Mouse (Mus musculus): Measurements from ENCODE around the gene Lrrc1.

The Lrrc1 gene

DNA sequence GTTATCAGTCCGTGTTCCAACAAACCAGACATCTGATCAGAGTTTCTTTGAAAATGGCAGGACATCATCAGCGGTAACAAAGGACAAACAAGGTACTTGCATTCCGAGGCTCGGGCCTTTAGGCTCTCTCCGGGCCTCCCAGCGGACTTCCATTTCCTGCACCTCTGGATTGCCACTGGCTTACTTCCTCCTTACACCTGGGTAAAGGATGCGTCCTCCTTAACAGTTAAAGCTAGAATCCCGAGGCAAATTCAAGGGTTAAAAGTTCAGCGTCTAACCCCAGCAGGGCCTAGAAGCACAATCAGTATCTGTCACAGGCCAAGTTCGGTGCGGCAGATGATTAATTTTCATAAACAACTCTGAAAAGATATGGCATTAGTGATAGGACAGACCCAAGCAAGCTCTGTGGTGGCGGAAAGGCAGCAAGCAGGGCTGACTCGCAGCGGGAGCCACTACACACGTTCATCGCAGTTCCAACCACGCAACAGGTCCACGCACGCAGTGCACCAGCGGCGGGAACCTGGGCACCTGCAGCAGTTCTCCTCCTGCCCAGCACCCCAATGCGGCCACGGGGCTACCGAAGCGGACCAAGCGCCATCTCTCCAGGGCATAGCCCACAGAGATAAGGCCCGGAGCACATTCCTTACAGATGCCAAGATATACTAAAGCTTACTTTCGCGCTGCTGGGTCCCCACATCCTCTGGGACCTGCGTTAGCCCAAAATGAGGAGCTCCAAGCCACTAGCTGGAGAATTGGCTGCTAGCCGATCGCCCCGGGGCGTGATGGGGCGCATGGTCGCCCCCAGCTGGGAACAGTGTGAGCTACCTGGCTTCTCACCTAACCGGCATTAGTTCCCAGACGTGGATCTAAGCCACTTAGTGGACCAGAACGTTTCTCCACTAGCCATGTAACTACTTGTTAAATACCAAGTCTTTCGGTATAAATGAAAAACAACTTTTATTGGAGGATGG lies 1.0 kb downstream of the Lrrc1 start:
- peak; percentile 78 for DNase-seq

DNA sequence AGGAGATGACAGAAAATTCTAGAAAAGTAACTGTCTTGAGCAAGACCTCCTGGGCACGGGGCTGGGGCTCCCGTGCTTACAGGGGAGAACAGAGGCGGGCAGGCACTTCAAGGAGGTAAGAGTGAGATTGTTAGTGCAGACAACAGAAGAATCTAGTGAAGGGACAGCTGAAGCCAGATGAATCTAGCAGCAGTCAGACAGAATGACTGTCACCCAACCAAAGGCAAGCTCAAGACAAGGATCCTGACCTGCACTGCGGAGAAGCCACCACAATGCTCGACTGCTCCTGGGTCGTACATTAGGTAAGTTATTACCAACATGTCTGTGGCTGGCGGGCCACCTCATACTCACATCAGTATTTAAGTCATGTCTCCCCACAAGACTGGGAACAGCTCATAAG lies 3.1 kb downstream of the Lrrc1 start:
- DNase-seq = no peak

DNA sequence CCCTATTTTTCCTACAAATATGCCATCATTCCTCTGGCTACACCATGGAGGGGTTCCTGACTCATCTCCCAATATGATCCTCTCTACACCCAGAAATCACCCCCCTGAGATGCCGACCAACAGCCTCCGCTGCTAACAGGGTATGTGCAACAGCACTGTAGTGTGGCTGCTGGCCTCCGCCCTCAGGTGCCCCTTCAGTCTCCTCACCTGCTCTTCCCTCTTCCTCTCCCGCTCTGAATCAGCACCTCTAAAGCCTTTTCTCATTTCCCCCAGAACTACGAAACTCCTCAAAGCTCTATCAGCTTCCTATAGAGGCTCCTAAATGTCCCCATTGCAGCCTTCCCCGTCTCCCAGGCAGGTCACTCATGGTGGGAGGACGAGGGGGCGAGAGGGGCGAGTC lies 5.4 kb downstream of the Lrrc1 start:
- DNase-seq = no peak

DNA sequence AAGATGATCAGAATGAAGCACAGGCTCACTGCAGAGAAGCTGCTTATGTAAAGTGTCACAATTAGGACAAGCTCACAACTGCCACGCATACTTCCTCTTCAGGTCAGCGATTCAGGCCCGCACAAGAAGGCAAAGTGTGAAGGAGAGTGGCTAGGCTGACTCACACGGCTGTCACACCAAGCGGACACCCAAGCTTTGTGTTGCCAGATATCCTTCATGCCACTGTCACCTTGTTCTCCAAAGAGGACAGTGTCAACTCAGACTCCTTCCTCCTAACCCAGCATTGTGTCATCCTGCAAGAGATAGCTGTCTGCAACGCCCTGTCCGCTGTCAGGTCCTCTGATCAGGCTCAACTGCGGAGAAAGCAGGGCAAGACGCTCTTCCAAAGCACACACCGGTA lies 7.3 kb downstream of the Lrrc1 start:
- DNase-seq = no peak

DNA sequence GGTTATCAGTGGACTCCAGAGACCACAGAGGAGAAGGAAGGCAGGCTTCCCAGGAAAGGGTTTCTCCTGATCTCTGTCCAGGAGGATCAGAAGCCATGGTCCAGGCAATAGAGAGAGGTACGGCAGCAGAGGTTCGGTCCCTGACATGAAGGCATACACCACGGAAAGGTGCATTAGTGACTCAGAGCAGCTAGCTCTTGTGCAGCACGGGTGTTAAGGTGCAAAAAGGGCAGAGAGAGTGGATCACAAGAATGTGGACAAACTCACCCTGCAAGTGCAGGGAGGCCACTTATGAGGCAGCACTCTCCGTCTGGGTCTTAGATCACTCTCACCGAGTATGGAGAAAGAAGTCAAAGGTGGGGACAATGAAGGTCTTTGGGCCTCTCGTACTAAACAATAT lies 7.8 kb downstream of the Lrrc1 start:
- DNase-seq = no peak

DNA sequence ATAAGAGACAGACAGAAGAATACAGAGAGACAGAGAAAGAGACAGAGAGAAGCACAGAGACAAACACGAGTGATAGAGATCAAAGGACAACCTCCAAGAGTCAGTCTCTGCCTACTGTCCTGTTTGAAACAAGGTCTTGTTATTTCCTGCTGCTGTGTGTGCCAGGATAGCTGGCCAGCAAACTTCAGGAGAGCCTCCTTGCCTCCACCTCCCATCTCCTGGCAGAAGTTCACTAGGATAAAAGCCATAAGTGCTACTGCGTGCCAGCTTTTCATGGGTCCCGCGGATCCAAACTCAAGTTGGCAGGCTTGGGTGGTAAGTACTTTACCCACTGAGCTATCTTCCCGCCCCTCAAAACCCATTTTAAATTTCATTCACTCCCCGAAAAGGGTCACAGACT lies 8.4 kb downstream of the Lrrc1 start:
- no peak for DNase-seq

DNA sequence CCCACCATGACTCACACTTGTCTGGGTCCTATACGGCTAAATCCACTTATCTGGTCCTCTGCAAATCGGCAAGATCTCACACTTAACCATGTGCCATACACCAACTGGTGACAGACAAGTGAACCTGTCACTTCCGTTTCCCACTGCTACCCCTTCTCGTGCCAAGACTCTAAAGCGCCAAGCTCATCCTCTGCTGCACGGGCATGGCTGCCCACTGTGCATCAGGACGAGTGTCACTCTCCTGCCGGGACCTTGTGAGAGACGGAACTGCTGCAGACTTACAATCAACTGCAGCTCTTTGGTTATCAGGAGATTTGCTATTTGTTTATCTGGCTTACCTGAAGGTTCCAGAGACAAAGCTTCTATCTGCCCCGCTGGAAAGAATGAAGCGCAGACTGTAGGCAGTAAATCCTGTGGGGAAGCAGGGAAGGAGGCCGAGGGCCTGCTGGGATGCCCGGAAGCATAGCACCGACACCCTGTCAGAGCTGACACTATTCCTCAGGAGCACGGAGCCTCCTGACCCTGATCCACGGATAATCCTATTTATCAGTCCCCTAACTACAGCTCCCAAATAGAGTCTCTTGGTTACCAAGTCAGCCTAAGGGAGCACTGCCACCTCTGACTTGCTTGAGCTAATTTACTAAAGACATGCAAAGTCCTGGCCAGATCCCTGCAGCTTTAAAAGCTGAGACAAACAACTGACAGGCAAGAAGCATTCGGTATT lies 9.5 kb downstream of the Lrrc1 start:
- DNase-seq = no peak

DNA sequence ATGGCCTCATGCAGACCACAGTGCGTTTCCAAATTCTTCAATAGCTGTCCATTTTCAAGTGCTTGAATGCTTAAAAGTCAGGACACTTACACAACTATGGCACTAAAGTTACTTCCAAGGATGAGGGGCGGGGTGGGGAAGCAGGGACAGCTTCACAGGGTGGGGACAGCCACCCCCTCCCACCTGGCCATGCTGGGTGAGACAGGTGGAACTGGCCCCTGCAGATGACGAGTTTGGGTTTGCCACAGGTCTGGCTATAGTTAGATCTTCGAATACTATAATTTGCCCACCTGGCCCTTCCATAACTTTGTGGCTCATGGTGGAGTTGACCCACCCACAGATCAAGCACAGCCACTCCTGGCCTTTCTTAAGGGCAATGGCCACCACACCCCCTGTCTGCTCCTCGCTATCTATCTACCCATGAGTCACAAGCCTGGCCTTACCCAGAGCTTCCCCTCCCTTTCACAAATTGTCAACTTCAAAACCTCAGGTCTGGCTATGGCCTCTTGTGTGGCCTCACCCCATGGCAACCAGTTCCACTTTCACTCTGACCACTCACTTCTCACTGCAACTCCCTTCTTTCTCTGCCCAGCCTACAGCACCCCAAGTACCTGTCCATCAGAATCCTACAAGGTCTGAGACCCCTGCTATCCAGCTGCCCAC lies 16.2 kb downstream of the Lrrc1 start:
- DNase-seq = no peak

DNA sequence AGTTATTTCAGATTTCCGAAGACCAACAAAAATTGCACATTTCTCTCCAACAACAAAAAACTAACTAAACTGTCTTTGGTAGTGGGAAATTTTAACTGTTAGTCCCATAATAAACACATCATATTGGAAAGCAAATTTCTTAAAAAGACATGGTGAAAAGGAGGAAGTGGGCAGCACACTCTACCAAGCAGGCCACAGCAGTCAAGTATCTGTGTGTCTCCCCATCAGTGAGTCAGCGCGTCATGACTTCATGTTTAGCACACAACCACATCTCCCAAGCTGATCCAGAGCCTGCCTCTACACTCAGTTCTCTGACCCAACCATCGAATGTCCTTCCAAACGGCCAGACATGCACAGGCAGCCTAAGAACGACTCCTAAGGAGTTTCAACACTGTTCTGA lies 17.5 kb downstream of the Lrrc1 start:
- DNase-seq = no peak

DNA sequence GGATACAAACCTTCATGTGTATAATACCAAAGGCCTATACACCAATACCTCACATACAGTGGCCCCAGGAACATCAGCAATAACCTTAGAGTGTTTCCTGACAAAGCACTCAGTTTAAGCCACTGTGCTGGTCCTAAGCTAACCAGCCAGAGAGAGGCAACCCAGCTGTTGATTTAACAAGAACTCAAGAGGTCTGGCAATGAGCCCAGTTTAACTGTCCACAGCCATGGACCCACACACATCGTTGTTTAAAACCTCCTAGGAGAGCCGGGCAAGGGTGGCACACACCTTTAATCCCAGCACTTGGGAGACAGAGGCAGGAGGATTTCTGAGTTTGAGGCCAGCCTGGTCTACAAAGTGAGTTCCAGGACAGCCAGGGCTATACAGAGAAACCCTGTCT lies 18.0 kb downstream of the Lrrc1 start:
- no peak for DNase-seq

DNA sequence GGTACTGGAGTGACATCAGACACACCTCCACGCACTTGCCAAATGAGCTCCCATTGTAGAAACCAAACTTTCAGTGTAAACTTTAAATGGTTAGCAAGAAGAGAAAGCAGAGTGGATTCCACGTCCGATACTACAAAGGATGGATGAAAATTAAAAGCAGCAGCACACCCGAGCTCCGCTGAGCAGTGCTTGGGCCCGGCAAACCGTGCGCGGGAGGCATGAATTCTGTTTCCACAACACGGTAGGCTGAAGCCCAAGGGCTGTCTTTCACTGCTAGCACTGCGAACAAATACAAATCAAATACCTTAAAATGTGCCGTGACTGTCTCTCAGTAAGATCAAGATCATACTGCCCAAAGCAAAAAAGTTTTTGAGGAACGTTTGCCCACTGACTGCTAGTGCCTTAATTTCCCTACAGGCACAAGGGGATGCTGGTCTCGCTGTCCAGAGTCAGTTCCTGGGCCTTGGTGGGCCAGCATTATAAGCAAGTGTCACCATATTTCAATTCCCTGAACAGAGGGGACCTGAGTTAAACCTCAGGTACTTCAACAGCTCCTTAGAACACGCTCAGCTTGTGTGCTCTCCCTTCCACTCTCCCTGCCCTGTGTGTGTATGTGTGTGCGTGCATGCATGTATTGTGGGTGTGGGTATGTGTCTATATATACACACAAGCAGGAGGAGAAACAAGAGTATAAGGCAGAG lies 18.9 kb downstream of the Lrrc1 start:
- DNase-seq = no peak

DNA sequence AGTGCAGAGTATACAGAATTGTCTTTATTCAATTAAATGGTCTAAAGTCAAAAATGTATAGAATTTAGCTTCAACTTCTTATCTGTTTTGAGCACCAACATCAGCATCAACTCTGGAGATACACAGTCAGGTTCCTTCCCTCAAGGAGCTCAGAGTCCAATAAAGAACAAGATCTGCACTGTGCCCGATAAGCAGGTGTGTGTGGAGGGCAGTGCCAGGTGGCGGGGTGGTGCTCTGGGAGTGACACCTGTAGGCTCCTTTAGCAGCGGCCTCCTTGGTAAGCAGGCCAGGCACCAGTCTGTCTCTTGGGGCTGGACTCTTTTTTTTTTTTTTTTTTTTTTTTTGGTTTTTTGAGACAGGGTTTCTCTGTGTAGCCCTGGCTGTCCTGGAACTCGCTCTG lies 20.9 kb downstream of the Lrrc1 start:
- DNase-seq = no peak

DNA sequence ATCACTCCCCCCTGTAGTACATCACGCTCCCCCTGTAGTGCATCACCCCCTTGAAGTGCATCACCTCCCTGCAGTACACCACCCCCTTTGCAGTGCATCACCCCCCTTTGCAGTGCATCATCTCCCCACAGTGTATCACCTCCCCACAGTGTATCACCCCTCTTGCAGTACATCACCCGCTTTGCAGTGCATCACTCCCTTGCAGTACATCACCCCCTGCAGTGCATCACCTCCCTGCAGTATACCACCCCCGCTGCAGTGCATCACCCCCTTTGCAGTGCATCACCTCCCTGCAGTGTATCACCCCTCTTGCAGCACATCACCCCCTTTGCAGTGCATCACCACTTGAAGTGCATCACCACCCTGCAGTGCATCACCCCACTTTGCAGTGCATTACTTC lies 22.2 kb downstream of the Lrrc1 start:
- no peak for DNase-seq

DNA sequence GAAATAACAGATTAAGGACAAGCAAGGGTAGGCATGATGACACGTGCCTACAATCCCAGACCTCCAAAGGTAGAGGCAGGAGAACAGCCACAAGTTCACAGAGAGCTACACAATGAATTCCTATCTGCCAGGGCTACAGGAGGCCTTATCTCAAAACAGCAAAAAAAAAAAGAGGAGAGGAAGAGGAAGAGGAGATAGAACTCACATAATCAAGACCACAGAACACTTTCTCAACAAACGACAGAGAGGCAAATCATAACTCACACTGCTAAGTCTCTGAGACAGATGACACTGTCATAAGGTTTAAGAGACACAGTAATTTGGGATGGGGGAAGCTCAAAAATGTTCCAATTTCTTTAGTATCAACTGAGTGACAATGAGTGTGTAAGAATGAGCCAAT lies 25.5 kb downstream of the Lrrc1 start:
- no peak for DNase-seq

DNA sequence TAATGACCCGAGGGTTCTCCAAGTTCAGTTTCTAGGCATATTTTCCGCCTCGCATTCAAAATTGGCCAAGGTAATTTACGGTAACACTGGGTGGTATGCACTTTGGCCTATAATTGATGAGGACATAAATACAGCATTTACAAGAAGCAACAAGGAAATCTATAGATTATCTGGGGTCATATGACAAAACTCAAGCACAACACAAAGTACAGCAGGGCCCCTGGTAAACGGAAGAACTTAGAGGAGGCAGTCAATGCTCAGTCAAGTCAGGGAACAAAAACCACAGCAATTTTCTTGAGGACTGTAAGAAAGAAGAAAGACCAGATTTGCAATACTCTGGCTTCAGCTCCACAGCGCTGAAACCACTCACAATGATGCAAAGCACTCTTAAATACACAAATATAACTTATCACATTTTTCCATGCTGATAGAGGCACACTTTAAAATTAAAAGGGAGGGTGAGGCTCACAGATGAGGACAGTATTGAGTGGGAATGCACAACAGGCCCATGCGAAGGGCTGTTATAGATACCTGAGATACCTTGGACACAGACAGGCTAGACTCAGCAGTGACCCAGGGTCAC lies 27.8 kb downstream of the Lrrc1 start:
- no peak for DNase-seq

DNA sequence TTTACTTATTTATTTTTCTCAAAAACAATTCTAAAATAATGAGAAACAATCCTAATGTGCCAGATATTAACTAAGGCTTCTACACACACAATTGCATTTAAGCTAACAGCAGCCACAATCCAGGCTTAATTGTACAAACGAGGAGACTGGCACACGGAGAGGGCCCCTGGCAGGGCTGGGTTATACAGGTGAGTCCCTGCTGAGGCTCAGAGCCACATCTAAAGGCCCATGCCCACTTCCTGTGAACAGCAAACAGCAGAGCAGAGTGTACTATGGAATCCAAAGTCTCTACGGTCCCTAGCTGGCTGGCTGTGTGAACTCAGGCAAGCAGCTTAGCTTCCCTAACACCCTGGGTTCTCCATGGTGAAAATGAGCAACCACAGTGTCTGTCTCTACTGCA lies 30.8 kb downstream of the Lrrc1 start:
- DNase-seq = peak; percentile 72

DNA sequence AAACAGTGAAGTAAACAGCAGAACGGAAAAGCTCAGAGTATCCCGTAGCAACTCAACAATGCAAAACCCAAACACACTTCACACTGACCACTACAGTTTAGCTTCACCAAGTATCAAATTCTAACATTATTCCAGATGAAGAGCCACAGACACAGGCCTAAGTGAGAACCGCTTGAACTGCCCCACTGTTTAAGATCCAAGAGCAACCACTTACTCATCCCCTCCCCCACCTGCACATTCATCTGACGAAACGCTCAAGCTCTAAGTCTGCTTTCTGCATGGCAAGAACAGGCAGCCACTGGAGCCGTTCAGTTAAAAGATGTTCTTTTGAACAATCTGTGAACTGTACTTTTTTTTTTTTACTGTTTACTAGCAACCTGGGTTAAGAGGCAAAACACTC lies 32.5 kb downstream of the Lrrc1 start:
- peak; percentile 36 for DNase-seq

DNA sequence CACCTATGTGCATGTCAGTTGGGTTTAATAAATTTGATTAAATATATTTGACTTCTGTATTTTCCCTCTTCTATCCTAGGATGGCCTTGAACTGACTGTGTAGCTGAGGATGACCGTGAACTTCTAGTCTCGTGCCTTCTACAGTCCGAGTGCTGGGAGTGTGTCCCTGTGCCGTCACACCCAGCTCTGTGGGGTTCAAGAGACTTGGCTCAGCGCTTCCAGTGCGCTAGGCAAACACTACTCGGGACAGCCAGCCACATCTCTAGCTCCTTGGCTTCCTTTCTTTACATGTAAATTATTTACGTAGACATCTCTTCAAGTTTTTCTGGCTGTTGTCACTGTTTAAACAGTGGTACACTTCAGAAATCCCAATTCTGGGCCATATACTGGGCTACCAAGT lies 34.1 kb downstream of the Lrrc1 start:
- DNase-seq = no peak

DNA sequence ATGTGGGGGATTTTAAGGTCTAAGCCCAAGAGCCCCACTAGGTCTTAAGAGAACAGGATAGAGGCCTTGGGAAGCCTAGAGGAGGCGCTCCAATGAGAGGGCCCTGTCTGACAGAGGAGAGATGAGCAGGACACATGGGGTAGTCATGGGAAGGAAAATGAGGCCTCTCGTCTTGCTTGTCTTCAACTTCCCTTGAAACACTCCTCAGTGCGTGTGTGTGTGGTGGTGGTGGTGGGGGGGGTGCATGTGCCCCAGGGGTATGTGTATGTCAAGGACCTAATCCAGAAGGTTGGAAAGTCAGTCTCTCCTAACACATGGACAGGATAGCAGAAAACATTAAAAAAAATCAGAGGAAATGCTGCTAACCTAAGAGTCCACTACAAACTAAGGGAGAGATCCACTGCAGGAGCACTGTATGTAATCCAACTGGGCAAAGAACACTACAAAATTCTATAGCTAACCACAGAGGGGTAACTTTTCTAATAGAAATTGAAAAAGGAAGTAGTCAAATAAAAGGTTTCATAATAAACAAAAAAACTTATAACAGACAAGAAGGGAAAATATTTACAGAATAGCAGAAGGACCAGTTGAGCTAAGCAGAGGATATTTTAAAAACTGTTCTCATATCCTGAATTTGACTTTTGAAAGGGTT lies 36.8 kb downstream of the Lrrc1 start:
- no peak for DNase-seq

DNA sequence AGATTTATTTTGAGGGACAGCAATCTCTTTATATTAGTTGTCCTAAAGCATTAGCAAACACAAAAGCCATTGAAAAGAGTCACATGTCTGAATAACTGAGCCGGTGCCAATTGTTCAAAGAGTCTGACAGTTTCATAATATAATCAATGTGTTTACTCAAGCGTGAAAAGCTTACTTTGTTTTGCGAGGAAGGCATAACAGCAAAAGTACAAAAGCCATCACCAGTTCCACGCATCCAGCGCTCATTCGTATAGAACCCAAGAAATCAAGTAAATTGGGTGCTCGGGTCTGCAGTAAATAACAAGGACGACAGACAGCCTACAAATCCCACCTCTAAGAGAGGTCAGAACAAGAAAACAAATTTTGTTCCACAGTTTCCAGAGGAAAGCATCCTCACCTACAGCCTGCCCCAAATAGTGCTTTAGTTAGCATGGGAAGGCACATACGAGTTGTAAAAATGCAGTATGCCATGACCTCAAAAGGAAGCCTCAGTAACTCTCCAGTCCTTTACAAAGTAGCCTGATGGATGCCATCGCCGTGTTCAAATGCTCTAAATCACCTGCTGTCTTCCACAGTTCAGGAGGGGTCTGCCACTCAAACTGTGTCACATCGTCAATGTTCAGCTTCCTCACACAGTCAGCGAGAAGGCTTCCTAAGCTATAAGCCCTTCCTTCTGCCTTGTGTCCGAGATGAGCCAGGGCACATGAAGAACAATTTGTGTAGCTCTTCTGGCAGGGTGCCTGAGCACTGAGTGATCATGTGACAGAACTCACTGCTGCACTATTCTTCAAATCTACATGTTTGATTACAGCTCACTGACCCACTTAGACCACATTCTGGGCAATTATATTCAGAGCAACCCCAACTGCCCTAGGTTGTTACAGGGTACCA lies 41.9 kb downstream of the Lrrc1 start:
- no peak for DNase-seq

DNA sequence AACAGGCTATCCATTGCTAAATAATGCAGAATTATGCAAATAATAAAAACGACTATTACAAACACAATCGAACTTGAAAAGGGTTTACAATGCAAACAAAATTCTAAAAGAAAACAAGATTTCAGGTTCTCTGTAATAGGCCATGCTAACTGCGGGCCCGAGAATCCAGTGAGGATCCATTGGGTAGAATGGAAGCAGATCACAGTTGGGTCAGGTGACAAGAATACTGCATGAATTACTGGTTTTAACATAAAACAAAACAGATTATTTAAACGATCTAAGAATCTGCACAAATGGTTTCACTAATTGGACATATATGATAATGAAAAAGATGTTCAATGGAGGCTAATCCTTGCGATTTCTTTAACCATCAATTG lies 42.5 kb downstream of the Lrrc1 start:
- no peak for DNase-seq
